Mouse (Mus musculus) olfactory bulb, adult 2 months (tissue): Measurements from ENCODE around the gene 5330417C22Rik. TPM values are rescaled to one million over a fixed set of nuclear protein-coding genes. Genes with fewer than 3 reads are reported as not detected.

ENCODE experiments used
- H3K27ac ChIP-seq: fragments of 200-500 bp; 2 replicates; pipeline ENCODE4 v1.5.1; 2012; ENCODE audit warnings: low read depth, low read length; ENCODE audit not compliant: insufficient read depth
- H3K4me1 ChIP-seq: fragments of 200-500 bp; 2 replicates; pipeline ENCODE4 v1.6.1; 2012; ENCODE audit warnings: low read length; ENCODE audit not compliant: control insufficient read depth, insufficient read depth
- H3K4me3 ChIP-seq: fragments of 200-500 bp; 2 replicates; pipeline ENCODE4 v1.5.1; 2012; ENCODE audit warnings: mild to moderate bottlenecking, low read depth, low read length, moderate library complexity; ENCODE audit not compliant: insufficient read depth
- CTCF ChIP-seq: fragments of 200-500 bp; IDR thresholded peaks from 2 replicates; pipeline ENCODE4 v1.5.1; 2012; ENCODE audit warnings: low read depth, mild to moderate bottlenecking, low read length, moderate library complexity; ENCODE audit not compliant: insufficient read depth
- POLR2A ChIP-seq: fragments of 200-500 bp; IDR thresholded peaks from 2 replicates; pipeline ENCODE4 v1.6.1; 2012; ENCODE audit warnings: mild to moderate bottlenecking, low read depth, low read length, moderate library complexity; ENCODE audit not compliant: insufficient read depth
- WGBS: fragments of 180-500 bp; shearing (Covaris S2); methylation state at CpG from one replicate; pipeline ENCODE4 v1.1.7; 2018; 5-methylcytosine and 5-hydroxymethylcytosine counted together
- polyA plus RNA-seq: library from polyadenylated mRNA; stranded (reverse); fragments of >200 nt; gene quantifications from 2 replicates; pipeline ENCODE4 v1.2.4, GENCODE M21; 2012; ENCODE audit warnings: low replicate concordance; ENCODE audit not compliant: missing spikeins, insufficient read depth, insufficient read length

5330417C22Rik gene
- polyA plus RNA-seq, 1 experiment: not detected

- no peak for TF ChIP-seq CTCF
- no peak for TF ChIP-seq POLR2A
- WGBS: 65% methylated on average over 6 of the region's 6 CpGs
- Histone ChIP-seq H3K4me1 (peaks cover 16% of the 10 kb centered on the region), H3K27ac (no peak overlapping the region), H3K4me3 (no peak overlapping the region)
These were observed 110.7 kb downstream of the 5330417C22Rik start for GRCm38 (mm10) chr3:108425624-108426018.

GRCm38 (mm10) chr3:108424944-108425623, 111.3 kb downstream of the 5330417C22Rik start:
- peaks cover 16% of the 10 kb centered on the region for H3K4me1 ChIP-seq
- no peak overlapping the region for H3K27ac ChIP-seq

GRCm38 (mm10) chr3:108423844-108424801, 112.2 kb downstream of the 5330417C22Rik start:
- H3K27ac ChIP-seq: no peak overlapping the region
- no peak for TF ChIP-seq POLR2A
- no peak for TF ChIP-seq CTCF
- H3K4me3 ChIP-seq: peak overlapping the region; percentile 29
- H3K4me1 ChIP-seq: peaks cover 16% of the 10 kb centered on the region
- 22% methylated on average over 11 of the region's 11 CpGs for WGBS

More at GRCm38 (mm10) chr3:108424944-108425623, 111.3 kb downstream of the 5330417C22Rik start:
- 49% methylated on average over 7 of the region's 7 CpGs for WGBS
- no peak for TF ChIP-seq CTCF
- TF ChIP-seq POLR2A: no peak
- no peak overlapping the region for H3K4me3 ChIP-seq

- Histone ChIP-seq H3K4me1 (peaks cover 16% of the 10 kb centered on the region), H3K4me3 (no peak overlapping the region), H3K27ac (no peak overlapping the region)
- no peak for TF ChIP-seq POLR2A
- no peak for TF ChIP-seq CTCF
- WGBS: 32% methylated on average over 6 of the region's 6 CpGs
These were observed 113.3 kb downstream of the 5330417C22Rik start for GRCm38 (mm10) chr3:108423006-108423405.

GRCm38 (mm10) chr3:108415831-108416223, 120.5 kb downstream of the 5330417C22Rik start:
- TF ChIP-seq POLR2A: peak; percentile 61
- TF ChIP-seq CTCF: no peak
- peak overlapping the region; percentile 7; the same call in 1 of the 2 replicates for H3K27ac ChIP-seq
- H3K4me1 ChIP-seq: peaks cover 43% of the 10 kb centered on the region
- under 1% methylated on average over 48 of the region's 48 CpGs for WGBS
- H3K4me3 ChIP-seq: peak overlapping the region; percentile 76

GRCm38 (mm10) chr3:108414857-108415830, 121.2 kb downstream of the 5330417C22Rik start, which contains the start of gene Celsr2:
Celsr2 (minus strand) TSS chr3:108415552.
- WGBS: 3% methylated on average over 67 of the region's 67 CpGs

GRCm38 (mm10) chr3:108413634-108414360, 122.5 kb downstream of the 5330417C22Rik start:
- H3K4me1 ChIP-seq: peaks cover 60% of the 10 kb centered on the region
- no peak overlapping the region for H3K27ac ChIP-seq
- TF ChIP-seq CTCF (no peak), POLR2A (no peak)
- no peak overlapping the region for H3K4me3 ChIP-seq
- 98% methylated on average over 35 of the region's 35 CpGs for WGBS

More at GRCm38 (mm10) chr3:108414857-108415830, 121.2 kb downstream of the 5330417C22Rik start, which contains the start of gene Celsr2:
- peaks cover 50% of the 10 kb centered on the region for H3K4me1 ChIP-seq
- H3K27ac ChIP-seq: peak within 1 kb of the TSS; percentile 7; the same call in 1 of the 2 replicates
- peak within 1 kb of the TSS; percentile 76 for H3K4me3 ChIP-seq
- TF ChIP-seq CTCF: no peak
- TF ChIP-seq POLR2A: no peak
